Mouse (Mus musculus) midbrain, embryonic 15.5 days (tissue): Measurements from ENCODE around the gene Smc6. TPM values are rescaled to one million over a fixed set of nuclear protein-coding genes. Genes with fewer than 3 reads are reported as not detected.

Experiments
- ATAC-seq: fragments of 200-750 bp; cut with Nextera tagmentation; replicated peaks from 2 replicates; pipeline ENCODE4 v1.8.0; 2017; ENCODE audit warnings: moderate TSS enrichment
- H3K27ac ChIP-seq: fragments of 300-500 bp; sonication (generic); 2 replicates; pipeline ENCODE4 v1.5.1; 2015; ENCODE audit warnings: mild to moderate bottlenecking, inconsistent platforms
- H3K27me3 ChIP-seq: fragments of 300-500 bp; sonication (generic); replicated peaks from 2 replicates; pipeline ENCODE4 v1.6.1; 2015; ENCODE audit warnings: inconsistent platforms
- H3K36me3 ChIP-seq: fragments of 300-500 bp; sonication (generic); replicated peaks from 2 replicates; pipeline ENCODE4 v1.6.1; 2015; ENCODE audit warnings: inconsistent platforms
- H3K4me1 ChIP-seq: fragments of 300-500 bp; sonication (generic); 2 replicates; pipeline ENCODE4 v1.6.1; 2015; ENCODE audit warnings: inconsistent platforms
- H3K4me2 ChIP-seq: fragments of 300-500 bp; sonication (generic); 2 replicates; pipeline ENCODE4 v1.6.1; 2015; ENCODE audit warnings: inconsistent platforms, mild to moderate bottlenecking, moderate library complexity
- H3K4me3 ChIP-seq: fragments of 300-500 bp; sonication (generic); 2 replicates; pipeline ENCODE4 v1.5.1; 2015; ENCODE audit warnings: mild to moderate bottlenecking, inconsistent platforms
- H3K9ac ChIP-seq: fragments of 300-500 bp; sonication (generic); 2 replicates; pipeline ENCODE4 v1.6.1; 2015; ENCODE audit warnings: mild to moderate bottlenecking, inconsistent platforms
- H3K9me3 ChIP-seq: fragments of 300-500 bp; sonication (generic); 2 replicates; pipeline ENCODE4 v1.6.1; 2016; ENCODE audit warnings: inconsistent platforms
- WGBS: fragments of 180-500 bp; shearing (Covaris S2); methylation state at CpG from one replicate; pipeline ENCODE4 v1.1.7; 2015; ENCODE audit warnings: mixed read lengths; 5-methylcytosine and 5-hydroxymethylcytosine counted together
- polyA plus RNA-seq: library from polyadenylated mRNA; unstranded; fragments of >200 nt; fragmentation: Nextera tagmentation; extraction: Ambion mirVana; gene quantifications from 2 replicates; pipeline ENCODE4 v1.2.1, GENCODE M21; 2015

Smc6 gene
- polyA plus RNA-seq, 1 experiment from 2014 or later: 107 TPM

DNA sequence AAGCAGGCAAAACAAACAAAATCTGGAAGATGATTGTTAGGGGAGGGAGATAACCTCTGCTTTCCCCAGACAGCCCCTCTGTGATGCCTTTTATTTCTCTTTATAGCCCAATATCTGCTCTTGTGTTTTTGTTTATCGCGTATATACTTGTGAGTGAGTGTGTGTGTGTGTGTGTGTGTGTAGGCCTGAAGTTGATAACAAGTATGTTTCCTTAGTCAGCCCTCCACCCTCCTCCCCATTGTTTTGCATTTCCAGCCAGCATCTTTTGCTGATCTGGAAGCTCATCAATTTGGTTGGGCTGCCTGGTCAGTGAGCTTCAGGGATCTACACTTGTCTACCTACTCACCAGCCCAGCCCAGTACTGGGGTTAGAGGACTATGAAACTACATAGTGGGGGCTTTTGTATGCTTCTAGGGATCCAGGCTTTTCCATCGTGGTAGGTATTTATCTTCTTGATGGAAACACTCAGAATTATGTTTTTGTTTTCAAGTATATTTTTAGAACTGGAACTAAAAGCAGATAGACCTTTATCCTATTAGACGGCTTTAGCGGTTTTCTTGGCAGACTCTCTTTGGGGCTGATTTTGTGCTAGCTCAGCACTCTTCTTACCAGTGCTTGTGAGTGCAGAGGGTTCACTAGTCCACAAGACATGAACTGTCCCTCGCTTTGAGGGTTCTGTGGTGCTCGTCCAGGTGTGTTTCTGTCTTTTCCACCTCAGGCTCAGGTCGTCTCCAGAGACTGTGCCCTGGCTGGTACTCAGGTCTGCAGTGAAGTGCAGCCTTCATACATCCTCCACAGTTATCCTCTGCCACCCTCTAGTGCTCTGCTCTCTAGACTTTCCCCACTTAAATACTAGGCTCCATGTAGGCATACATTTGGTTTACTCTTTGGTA, 41.3 kb downstream of the Smc6 start:
- no peaks in the 10 kb centered on the region for H3K4me1 ChIP-seq
- no peaks in the 10 kb centered on the region for H3K9me3 ChIP-seq
- no peak overlapping the region for H3K4me3 ChIP-seq
- no peak overlapping the region for H3K4me2 ChIP-seq
- ATAC-seq: no peak
- H3K27me3 ChIP-seq: no peaks in the 10 kb centered on the region
- no peak overlapping the region for H3K27ac ChIP-seq
- H3K9ac ChIP-seq: no peak overlapping the region
- 90% methylated on average over 8 of the region's 8 CpGs for WGBS
- H3K36me3 ChIP-seq: peaks cover 20% of the 10 kb centered on the region

DNA sequence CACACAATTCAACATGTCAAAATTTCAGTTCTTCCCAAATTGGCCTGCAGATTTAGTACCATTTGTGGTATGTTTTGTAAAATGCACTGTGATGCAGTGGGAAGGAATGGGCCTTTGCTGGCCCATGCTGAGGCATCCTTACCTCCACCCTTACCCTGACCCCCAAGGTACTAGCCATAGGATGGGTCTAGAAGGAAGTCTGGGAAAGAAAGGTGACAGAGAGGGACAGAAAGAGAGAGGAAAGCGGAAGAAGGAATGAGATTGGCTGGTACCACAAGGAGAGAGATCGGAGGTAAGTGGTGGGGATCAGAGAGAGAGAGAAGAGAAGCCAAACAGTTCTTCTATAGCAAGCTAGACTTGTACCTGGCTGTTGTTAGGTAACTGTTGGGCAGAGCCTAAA, 45.4 kb downstream of the Smc6 start:
- no peaks in the 10 kb centered on the region for H3K4me1 ChIP-seq
- 94% methylated on average over 2 of the region's 2 CpGs for WGBS
- no peak for ATAC-seq
- H3K4me2 ChIP-seq: no peak overlapping the region
- no peak overlapping the region for H3K27ac ChIP-seq
- no peaks in the 10 kb centered on the region for H3K27me3 ChIP-seq
- H3K4me3 ChIP-seq: no peak overlapping the region
- H3K9me3 ChIP-seq: no peaks in the 10 kb centered on the region
- H3K36me3 ChIP-seq: peaks cover 12% of the 10 kb centered on the region
- no peak overlapping the region for H3K9ac ChIP-seq

DNA sequence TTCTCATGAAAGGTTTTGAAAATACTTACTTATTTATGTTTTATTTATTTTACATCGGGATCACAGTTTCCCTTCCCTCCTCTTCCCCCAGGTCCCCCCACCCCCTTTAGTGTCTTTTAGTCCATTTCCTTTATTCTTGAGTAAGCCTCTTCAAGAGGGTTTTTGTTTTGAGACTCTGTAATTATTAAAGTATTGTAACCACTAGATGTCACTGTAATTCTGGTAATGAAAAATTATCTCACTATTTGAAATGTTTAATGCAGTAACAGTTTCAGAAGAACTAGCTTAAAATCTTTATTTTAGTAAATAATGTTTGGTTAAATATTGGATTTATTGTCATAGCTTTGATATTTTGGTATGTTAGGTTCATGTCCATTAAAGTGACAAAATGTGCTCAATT, 48.2 kb downstream of the Smc6 start:
- H3K27me3 ChIP-seq: no peaks in the 10 kb centered on the region
- WGBS: 68% methylated on average over 1 of the region's 1 CpGs
- ATAC-seq: no peak; the same call in 1 of the 2 replicates
- H3K4me3 ChIP-seq: no peak overlapping the region
- H3K4me2 ChIP-seq: no peak overlapping the region
- H3K27ac ChIP-seq: no peak overlapping the region
- H3K36me3 ChIP-seq: peaks cover 14% of the 10 kb centered on the region
- H3K4me1 ChIP-seq: no peaks in the 10 kb centered on the region
- H3K9ac ChIP-seq: no peak overlapping the region
- no peaks in the 10 kb centered on the region for H3K9me3 ChIP-seq

DNA sequence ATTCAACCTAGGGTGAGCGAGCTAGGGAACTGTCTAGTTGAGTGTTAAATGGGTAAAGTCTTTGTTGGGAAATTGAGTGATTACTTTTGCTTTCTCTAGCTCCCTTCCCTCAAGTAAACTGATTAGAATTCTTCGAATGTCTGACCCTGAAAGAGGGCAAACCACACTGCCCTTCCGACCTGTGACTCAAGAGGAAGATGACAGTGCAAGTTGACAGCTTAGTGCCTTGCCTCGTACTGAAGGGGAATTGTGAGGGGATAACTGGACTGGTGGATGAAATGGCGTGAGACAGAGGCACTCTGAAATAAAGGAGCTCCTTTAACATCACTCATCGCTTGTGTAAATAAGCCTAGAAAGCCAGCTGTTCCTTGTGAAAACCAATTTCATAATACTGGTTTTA, 52.0 kb downstream of the Smc6 start:
- no peak overlapping the region for H3K4me3 ChIP-seq
- H3K36me3 ChIP-seq: peaks cover 14% of the 10 kb centered on the region
- H3K4me1 ChIP-seq: no peaks in the 10 kb centered on the region
- no peak overlapping the region for H3K27ac ChIP-seq
- H3K27me3 ChIP-seq: no peaks in the 10 kb centered on the region
- no peaks in the 10 kb centered on the region for H3K9me3 ChIP-seq
- H3K4me2 ChIP-seq: no peak overlapping the region
- ATAC-seq: no peak
- H3K9ac ChIP-seq: no peak overlapping the region
- WGBS: 69% methylated on average over 6 of the region's 6 CpGs

DNA sequence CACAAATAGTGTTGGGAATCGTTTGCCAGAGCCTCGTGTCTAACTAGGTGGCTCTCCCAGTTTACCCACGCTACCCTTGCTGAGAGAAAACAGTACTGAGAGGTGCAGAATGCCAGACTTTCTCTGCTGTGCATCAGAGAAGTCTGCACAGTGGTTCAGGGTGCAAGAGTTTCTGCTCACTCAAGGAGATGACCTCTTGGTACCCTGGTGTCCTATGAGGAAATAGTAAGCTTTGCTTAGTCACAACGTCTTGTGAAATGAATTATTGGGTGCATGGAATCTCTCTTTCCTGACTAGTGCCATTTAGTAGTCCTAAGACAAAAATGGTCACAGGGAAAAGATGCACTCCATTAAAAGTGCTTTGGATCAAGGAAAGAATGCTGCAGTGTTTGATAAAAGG, 58.8 kb downstream of the Smc6 start:
- H3K27ac ChIP-seq: no peak overlapping the region
- ATAC-seq: no peak
- no peaks in the 10 kb centered on the region for H3K27me3 ChIP-seq
- no peaks in the 10 kb centered on the region for H3K9me3 ChIP-seq
- H3K36me3 ChIP-seq: no peaks in the 10 kb centered on the region
- no peak overlapping the region for H3K4me2 ChIP-seq
- WGBS: 57% methylated on average over 4 of the region's 4 CpGs
- H3K4me3 ChIP-seq: no peak overlapping the region
- no peaks in the 10 kb centered on the region for H3K4me1 ChIP-seq
- no peak overlapping the region for H3K9ac ChIP-seq

DNA sequence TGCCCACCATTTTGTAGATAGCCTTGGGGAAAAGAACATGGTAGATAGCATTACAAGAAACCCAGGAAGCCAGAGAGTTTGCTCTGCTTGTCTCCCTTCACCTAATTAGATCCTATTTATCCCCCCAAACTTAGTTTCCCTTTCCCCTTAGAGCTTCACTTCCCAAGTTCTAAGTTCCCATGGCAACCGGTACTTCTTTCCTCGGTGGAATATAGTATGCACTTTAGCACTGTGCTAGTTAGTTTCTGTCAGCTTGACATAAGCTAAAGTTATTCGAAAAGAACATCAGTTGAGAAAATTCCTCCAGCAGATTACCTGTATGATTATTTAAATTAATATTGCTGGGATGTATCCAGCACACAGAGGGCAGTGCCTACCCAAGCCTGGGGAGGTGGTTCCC, 60.8 kb downstream of the Smc6 start:
- Histone ChIP-seq H3K36me3 (no peaks in the 10 kb centered on the region), H3K9me3 (no peaks in the 10 kb centered on the region), H3K27me3 (no peaks in the 10 kb centered on the region), H3K4me1 (no peaks in the 10 kb centered on the region), H3K9ac (no peak overlapping the region), H3K4me3 (no peak overlapping the region), H3K4me2 (no peak overlapping the region), H3K27ac (no peak overlapping the region)
- 69% methylated on average over 3 of the region's 3 CpGs for WGBS
- ATAC-seq: no peak; the same call in 1 of the 2 replicates

DNA sequence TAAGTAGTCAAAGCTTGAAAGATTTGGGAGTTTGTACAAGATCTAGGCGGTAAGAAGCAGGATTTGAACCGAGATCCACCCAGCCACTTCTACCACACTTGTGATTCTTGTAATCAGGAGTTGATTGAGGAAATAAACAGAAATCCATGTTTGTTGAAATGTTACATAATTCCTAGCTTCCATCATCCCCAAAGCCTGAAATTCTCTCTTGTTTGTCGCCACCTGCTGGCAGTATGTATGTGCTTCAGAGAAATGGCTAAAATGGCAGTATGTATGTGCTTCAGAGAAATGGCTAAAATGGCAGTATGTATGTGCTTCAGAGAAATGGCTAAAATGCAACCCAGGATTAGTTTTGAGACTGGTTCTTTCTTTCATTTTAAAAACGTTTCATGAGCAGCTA, 71.2 kb downstream of the Smc6 start:
- no peaks in the 10 kb centered on the region for H3K27me3 ChIP-seq
- H3K9me3 ChIP-seq: no peaks in the 10 kb centered on the region
- no peak for ATAC-seq
- H3K4me2 ChIP-seq: no peak overlapping the region
- 40% methylated on average over 4 of the region's 4 CpGs for WGBS
- H3K9ac ChIP-seq: no peak overlapping the region
- H3K36me3 ChIP-seq: no peaks in the 10 kb centered on the region
- H3K4me1 ChIP-seq: no peaks in the 10 kb centered on the region
- H3K4me3 ChIP-seq: no peak overlapping the region
- H3K27ac ChIP-seq: no peak overlapping the region

DNA sequence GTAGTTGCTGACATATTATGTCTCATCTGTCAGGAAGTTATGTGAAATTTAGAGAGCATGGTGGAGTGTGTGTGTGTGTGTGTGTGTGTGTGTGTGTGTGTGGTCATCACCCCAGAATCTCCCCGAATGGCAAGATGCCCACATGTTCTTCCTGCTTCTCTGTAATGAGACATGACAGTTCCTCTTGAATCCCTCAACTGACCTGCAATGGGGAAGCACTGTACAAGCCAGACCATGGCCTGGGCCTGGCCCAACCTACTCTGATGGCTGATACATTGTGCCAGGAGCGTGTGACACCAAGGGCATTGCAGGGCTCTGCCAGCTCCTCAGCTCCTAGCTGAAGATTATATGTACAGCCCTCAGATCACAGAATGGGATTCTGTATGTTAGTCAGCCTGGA, 72.6 kb downstream of the Smc6 start:
- no peaks in the 10 kb centered on the region for H3K36me3 ChIP-seq
- 0 out of 2 replicates have a peak, but pooled peaks have one; percentile 30 for ATAC-seq
- no peak overlapping the region for H3K9ac ChIP-seq
- H3K9me3 ChIP-seq: no peaks in the 10 kb centered on the region
- H3K27me3 ChIP-seq: no peaks in the 10 kb centered on the region
- H3K4me1 ChIP-seq: no peaks in the 10 kb centered on the region
- no peak overlapping the region for H3K4me2 ChIP-seq
- WGBS: 91% methylated on average over 2 of the region's 2 CpGs
- no peak overlapping the region for H3K4me3 ChIP-seq
- no peak overlapping the region for H3K27ac ChIP-seq

DNA sequence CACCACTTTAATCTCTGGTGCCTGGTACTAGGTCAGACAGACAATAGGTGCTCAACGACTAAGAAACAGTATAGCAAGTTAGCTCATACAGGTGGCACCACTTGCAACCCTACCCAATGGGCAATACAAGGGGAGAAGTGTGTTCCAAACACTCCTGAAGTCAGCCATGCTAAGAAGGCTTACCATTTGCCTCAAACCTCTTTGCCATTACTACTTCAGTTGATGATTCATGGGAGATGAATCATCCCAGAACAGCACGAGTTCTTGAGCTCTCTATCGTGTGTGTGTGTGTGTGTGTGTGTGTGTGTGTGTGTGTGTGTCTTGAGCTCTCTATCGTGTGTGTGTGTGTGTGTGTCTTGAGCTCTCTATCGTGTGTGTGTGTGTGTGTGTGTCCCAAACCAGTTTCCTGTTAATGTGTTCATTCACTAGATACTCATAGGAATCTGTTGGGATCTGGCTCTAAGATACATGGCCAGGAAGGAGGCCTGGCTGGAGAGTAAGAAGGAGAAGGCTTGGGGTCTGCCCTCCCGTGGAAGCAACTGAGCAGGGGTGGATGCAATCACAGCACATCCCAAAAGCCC, 76.4 kb downstream of the Smc6 start:
- H3K27ac ChIP-seq: no peak overlapping the region
- no peak overlapping the region for H3K4me2 ChIP-seq
- H3K9me3 ChIP-seq: no peaks in the 10 kb centered on the region
- H3K9ac ChIP-seq: no peak overlapping the region
- H3K4me1 ChIP-seq: no peaks in the 10 kb centered on the region
- no peak overlapping the region for H3K4me3 ChIP-seq
- WGBS: 88% methylated on average over 6 of the region's 6 CpGs
- no peaks in the 10 kb centered on the region for H3K36me3 ChIP-seq
- H3K27me3 ChIP-seq: no peaks in the 10 kb centered on the region
- no peak for ATAC-seq

DNA sequence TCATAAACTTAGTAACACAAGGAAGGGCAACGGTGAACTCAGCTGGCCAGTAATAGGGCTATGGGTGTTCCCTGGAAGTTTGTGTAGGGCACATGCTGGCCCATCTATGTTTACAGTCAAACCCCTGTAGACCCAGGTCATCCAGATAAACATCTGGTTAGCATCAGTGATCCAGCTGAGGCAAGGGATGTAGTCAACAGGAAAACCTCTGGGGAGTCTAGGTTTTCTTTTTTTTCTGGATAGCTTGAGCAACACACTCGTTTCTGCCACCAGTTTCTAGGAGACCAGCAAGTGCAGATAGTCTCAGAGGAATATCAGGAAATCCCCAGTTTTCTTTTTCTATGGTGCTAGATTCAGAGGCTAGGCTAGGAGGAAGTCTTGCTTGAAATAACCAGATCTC, 80.3 kb downstream of the Smc6 start:
- H3K36me3 ChIP-seq: no peaks in the 10 kb centered on the region
- no peaks in the 10 kb centered on the region for H3K9me3 ChIP-seq
- H3K4me1 ChIP-seq: 0 out of 2 replicates have a peak, but pooled peaks cover 3% of the 10 kb centered on the region
- H3K9ac ChIP-seq: no peak overlapping the region
- H3K27ac ChIP-seq: no peak overlapping the region
- WGBS: 74% methylated on average over 2 of the region's 2 CpGs
- no peaks in the 10 kb centered on the region for H3K27me3 ChIP-seq
- H3K4me2 ChIP-seq: no peak overlapping the region
- no peak for ATAC-seq
- H3K4me3 ChIP-seq: no peak overlapping the region

DNA sequence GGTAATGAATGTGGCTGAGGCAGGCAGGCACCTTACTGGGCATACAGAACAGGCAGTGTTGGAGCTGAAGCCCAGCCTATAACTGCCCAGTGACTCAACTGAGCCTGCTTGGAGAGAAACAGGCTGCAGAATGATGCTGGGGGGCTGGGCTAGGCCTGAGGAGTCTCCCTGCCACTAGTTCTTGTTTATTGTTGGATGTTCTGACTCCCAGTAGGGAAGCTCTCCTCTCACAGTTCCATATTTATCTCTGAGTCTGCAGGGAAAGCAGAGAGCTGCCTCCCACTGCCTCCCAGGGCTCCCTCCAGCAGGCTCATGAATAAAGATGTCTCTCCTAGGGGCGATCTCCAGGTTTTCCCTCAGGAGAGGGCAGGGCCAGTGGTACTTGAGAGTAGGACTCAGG, 82.7 kb downstream of the Smc6 start:
- H3K36me3 ChIP-seq: no peaks in the 10 kb centered on the region
- 0 out of 2 replicates have a peak, but pooled peaks cover 3% of the 10 kb centered on the region for H3K4me1 ChIP-seq
- H3K9ac ChIP-seq: no peak overlapping the region
- 0 out of 2 replicates have a peak, but pooled peaks have one; percentile 25 for ATAC-seq
- 8% methylated on average over 1 of the region's 1 CpGs for WGBS
- no peak overlapping the region for H3K27ac ChIP-seq
- H3K4me2 ChIP-seq: no peak overlapping the region
- H3K4me3 ChIP-seq: no peak overlapping the region
- H3K27me3 ChIP-seq: no peaks in the 10 kb centered on the region
- H3K9me3 ChIP-seq: no peaks in the 10 kb centered on the region

DNA sequence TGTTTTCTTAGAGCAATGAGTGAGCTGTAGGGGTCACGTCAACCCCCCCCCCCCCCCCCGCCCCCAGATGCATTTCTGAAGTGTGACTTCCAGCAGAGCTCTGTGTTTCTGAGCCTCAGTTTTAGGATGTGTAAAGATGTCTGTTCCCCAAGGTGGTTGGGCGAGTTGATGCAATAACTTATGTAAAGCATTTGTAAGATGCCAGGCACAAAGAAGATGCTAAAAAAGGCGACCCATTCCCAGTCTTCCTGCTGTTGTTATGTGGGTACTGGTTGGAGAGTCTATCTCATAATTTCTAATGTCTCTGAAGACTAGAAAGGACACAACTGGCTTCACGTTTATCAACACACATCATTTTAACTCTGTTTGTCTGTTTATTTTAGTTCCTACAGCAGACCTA, 84.2 kb downstream of the Smc6 start:
- H3K4me2 ChIP-seq: no peak overlapping the region
- no peak for ATAC-seq
- WGBS: 66% methylated on average over 5 of the region's 5 CpGs

DNA sequence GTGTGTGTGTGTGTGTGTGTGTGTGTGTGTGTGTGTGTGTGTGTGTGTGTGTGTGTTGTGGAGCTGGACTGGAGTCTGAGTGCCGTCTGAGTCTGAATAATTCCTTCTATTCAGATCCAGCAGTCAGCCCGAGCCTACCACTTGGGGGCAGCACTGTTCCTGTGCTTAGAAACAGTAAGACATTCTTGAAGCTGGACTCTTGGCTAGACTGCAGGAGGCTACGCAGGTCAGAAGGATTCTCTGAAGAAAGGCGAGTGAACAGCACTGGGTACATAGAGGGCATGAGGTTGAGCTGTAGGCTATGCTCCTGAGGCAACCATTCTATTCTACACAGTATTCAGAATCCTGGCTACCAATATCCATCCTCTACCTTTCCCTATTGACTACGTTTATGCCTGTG, 85.2 kb downstream of the Smc6 start:
- Histone ChIP-seq H3K4me2 (no peak overlapping the region), H3K27me3 (no peaks in the 10 kb centered on the region), H3K9ac (no peak overlapping the region), H3K9me3 (no peaks in the 10 kb centered on the region), H3K27ac (no peak overlapping the region), H3K4me1 (0 out of 2 replicates have a peak, but pooled peaks cover 3% of the 10 kb centered on the region), H3K36me3 (no peaks in the 10 kb centered on the region), H3K4me3 (no peak overlapping the region)
- ATAC-seq: peak; percentile 73
- WGBS: 28% methylated on average over 5 of the region's 5 CpGs

More for the DNA sequence above, 84.2 kb downstream of the Smc6 start:
- H3K9me3 ChIP-seq: no peaks in the 10 kb centered on the region
- H3K9ac ChIP-seq: no peak overlapping the region
- H3K36me3 ChIP-seq: no peaks in the 10 kb centered on the region
- H3K4me3 ChIP-seq: no peak overlapping the region
- no peaks in the 10 kb centered on the region for H3K27me3 ChIP-seq
- H3K27ac ChIP-seq: no peak overlapping the region
- 0 out of 2 replicates have a peak, but pooled peaks cover 3% of the 10 kb centered on the region for H3K4me1 ChIP-seq
